ENCODE assay signal across 9 mouse cellular contexts in the genomic region with DNA sequence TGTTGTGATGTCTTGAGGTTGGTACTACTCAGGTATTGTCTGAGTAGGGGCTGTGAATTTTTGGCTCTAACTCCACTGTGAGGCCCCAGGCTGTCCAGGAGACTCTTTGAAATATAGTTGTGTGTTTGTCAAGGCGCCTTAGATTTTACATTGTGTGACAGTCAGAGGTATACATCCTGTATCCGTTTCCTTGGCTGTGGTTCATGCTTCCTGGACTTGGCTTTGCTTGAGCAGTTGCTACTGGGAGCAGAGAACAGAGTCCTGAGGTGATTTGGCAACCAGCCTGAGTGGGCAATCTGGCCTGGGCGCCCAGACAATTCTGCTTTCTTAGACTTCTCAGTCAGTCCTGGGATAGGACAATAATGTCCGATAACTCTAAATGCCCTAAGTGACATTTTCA. TPM values are rescaled to one million over a fixed set of nuclear protein-coding genes. Genes with fewer than 3 reads are reported as not detected.
A peak's percentile ranks its signal among the peaks of the same experiment; 100 is the strongest.
DNase-seq lines count a peak whose midpoint lies in the region; ATAC-seq lines count a peak whose summit lies in the region.
"Had no signal": no experiment of that assay in that cellular context is flagged by ENCODE, and none has a peak within 500 bp of the region (broad histone marks: within the 10 kb centered on the region; RNA-seq: fewer than 3 reads in every experiment).

No protein-coding gene starts in this region.

- no peaks in the 10 kb centered on the region for H3K27me3 ChIP-seq in hindbrain, embryonic 14.5 days (ENCODE audit: control insufficient read depth, insufficient read depth, low read length)
- no peaks in the 10 kb centered on the region for H3K27me3 ChIP-seq in hindbrain, embryonic 13.5 days
- no peaks in the 10 kb centered on the region for H3K27me3 ChIP-seq in heart, embryonic 16.5 days (ENCODE audit: control insufficient read depth, insufficient read depth, low read length)
- H3K27me3 ChIP-seq in liver, embryonic 13.5 days = no peaks in the 10 kb centered on the region

- no peak overlapping the region for H3K4me3 ChIP-seq in hindbrain, embryonic 14.5 days (replicated peaks; ENCODE audit: low read length)
- no peak overlapping the region for H3K4me3 ChIP-seq in hindbrain, embryonic 13.5 days
- H3K4me3 ChIP-seq in heart, embryonic 16.5 days (ENCODE audit: low read length) = no peak overlapping the region; the same call in 1 of the 2 replicates
- H3K4me3 ChIP-seq in liver, embryonic 13.5 days (replicated peaks) = no peak overlapping the region
- H3K4me3 ChIP-seq: erythroblast, embryonic 14.5 days had no signal

- no peak overlapping the region for H3K27ac ChIP-seq in hindbrain, embryonic 14.5 days
- H3K27ac ChIP-seq in hindbrain, embryonic 13.5 days = no peak overlapping the region
- H3K27ac ChIP-seq in heart, embryonic 16.5 days (ENCODE audit: low read length) = peak overlapping the region; percentile 61
- H3K27ac ChIP-seq in liver, embryonic 13.5 days = no peak overlapping the region

- H3K9me3 ChIP-seq in hindbrain, embryonic 14.5 days (ENCODE audit: control insufficient read depth, low read length) = no peaks in the 10 kb centered on the region
- no peaks in the 10 kb centered on the region for H3K9me3 ChIP-seq in hindbrain, embryonic 13.5 days
- no peaks in the 10 kb centered on the region for H3K9me3 ChIP-seq in heart, embryonic 16.5 days (replicated peaks; ENCODE audit: control insufficient read depth, low read length)
- no peaks in the 10 kb centered on the region for H3K9me3 ChIP-seq in liver, embryonic 13.5 days (replicated peaks)

- H3K4me1 ChIP-seq in hindbrain, embryonic 14.5 days (replicated peaks; ENCODE audit: control insufficient read depth, insufficient read depth, low read length) = peaks cover 33% of the 10 kb centered on the region
- peaks cover 56% of the 10 kb centered on the region for H3K4me1 ChIP-seq in hindbrain, embryonic 13.5 days (replicated peaks)
- H3K4me1 ChIP-seq in heart, embryonic 16.5 days (ENCODE audit: control insufficient read depth, insufficient read depth, low read length) = peaks cover 59% of the 10 kb centered on the region
- peaks cover 81% of the 10 kb centered on the region for H3K4me1 ChIP-seq in liver, embryonic 13.5 days (replicated peaks)

- no peak overlapping the region for H3K4me2 ChIP-seq in hindbrain, embryonic 14.5 days (replicated peaks)
- H3K4me2 ChIP-seq in hindbrain, embryonic 13.5 days = no peak overlapping the region
- peak overlapping the region; percentile 17; the same call in 1 of the 2 replicates for H3K4me2 ChIP-seq in heart, embryonic 16.5 days (ENCODE audit: low read depth, low read length)
- H3K4me2 ChIP-seq in liver, embryonic 13.5 days = peak overlapping the region; percentile 25

- no peak overlapping the region for H3K9ac ChIP-seq in hindbrain, embryonic 14.5 days
- H3K9ac ChIP-seq in hindbrain, embryonic 13.5 days = no peak overlapping the region; the same call in 1 of the 2 replicates
- H3K9ac ChIP-seq in heart, embryonic 16.5 days (ENCODE audit: low read length) = no peak overlapping the region
- H3K9ac ChIP-seq in liver, embryonic 13.5 days = peak overlapping the region; percentile 24; the same call in 1 of the 2 replicates

- H3K36me3 ChIP-seq in hindbrain, embryonic 14.5 days (replicated peaks; ENCODE audit: control insufficient read depth, insufficient read depth) = no peaks in the 10 kb centered on the region
- no peaks in the 10 kb centered on the region; the same call in 1 of the 2 replicates for H3K36me3 ChIP-seq in hindbrain, embryonic 13.5 days
- H3K36me3 ChIP-seq in heart, embryonic 16.5 days (ENCODE audit: control insufficient read depth, insufficient read depth) = no peaks in the 10 kb centered on the region
- peaks cover 19% of the 10 kb centered on the region for H3K36me3 ChIP-seq in liver, embryonic 13.5 days

- 62% methylated on average over 4 of the region's 4 CpGs for WGBS in hindbrain, embryonic 14.5 days
- WGBS in hindbrain, embryonic 13.5 days = 58% methylated on average over 4 of the region's 4 CpGs
- WGBS in heart, embryonic 16.5 days = 39% methylated on average over 4 of the region's 4 CpGs
- WGBS in liver, embryonic 13.5 days (ENCODE audit: insufficient replicate concordance) = 38% methylated on average over 4 of the region's 4 CpGs

- no peak for ATAC-seq in hindbrain, embryonic 14.5 days (ENCODE audit: low FRiP score)
- ATAC-seq in hindbrain, embryonic 13.5 days (ENCODE audit: low FRiP score) = no peak
- no peak for ATAC-seq in heart, embryonic 16.5 days (replicated peaks; ENCODE audit: extremely low read depth, insufficient read depth, low FRiP score)
- ATAC-seq in liver, embryonic 13.5 days (ENCODE audit: low read depth) = no peak

- peak; percentile 40 for DNase-seq in hindbrain, embryonic 14.5 days (ENCODE audit: low spot score)
- DNase-seq in adrenal gland, postnatal 36 days = peak; percentile 15 to 49
- no peak for DNase-seq in liver, embryonic 13.5 days
- DNase-seq in layer of hippocampus, postnatal 25 days (ENCODE audit: extremely low spot score in 1 of 2, low spot score in 1 of 2) = no peak
- DNase-seq in right cerebral cortex, adult 2 months (ENCODE audit: low spot score in 2 of 2) = no peak
- DNase-seq in layer of hippocampus, adult 18-20 months (ENCODE audit: low spot score in 2 of 2) = no peak

RNA-seq across cellular contexts. Expression of a gene that starts 5.3 kb away (rescaled TPM):
- polyA plus RNA-seq in hindbrain, embryonic 14.5 days (2014; fragmentation: Nextera tagmentation; extraction: Ambion mirVana) = 53.3 and 62.7 TPM in 2 replicates
- 61.1 and 63.5 TPM in 2 replicates for polyA plus RNA-seq in hindbrain, embryonic 13.5 days (2015; fragmentation: Nextera tagmentation; extraction: Ambion mirVana)
- 100 to 1,000 TPM in 1 of 2 experiments, 10 to 100 TPM in 1; 92.1 to 101 TPM for total RNA-seq in adrenal gland, postnatal 36 days (2021)
- 43.8 and 44.7 TPM in 2 replicates for polyA plus RNA-seq in heart, embryonic 16.5 days (2015; fragmentation: Nextera tagmentation; extraction: Ambion mirVana)
- 39.0 and 39.3 TPM in 2 replicates for polyA plus RNA-seq in liver, embryonic 13.5 days (2015; fragmentation: Nextera tagmentation; extraction: Ambion mirVana)
- total RNA-seq in layer of hippocampus, postnatal 25 days (2021) = 100 to 1,000 TPM in 1 of 2 experiments, 10 to 100 TPM in 1; 76.1 to 101 TPM
- 10 to 100 TPM; 84.8 to 88.2 TPM for total RNA-seq in layer of hippocampus, adult 18-20 months (2021)

RNA-seq across cellular contexts. Expression of a gene that starts 34.9 kb away (rescaled TPM):
- polyA plus RNA-seq in hindbrain, embryonic 14.5 days (2014; fragmentation: Nextera tagmentation; extraction: Ambion mirVana) = 0.95 and 1.1 TPM in 2 replicates
- 0.36 and 0.40 TPM in 2 replicates for polyA plus RNA-seq in hindbrain, embryonic 13.5 days (2015; fragmentation: Nextera tagmentation; extraction: Ambion mirVana)
- under 1 TPM in 1 of 2 experiments, not detected in 1; 0.43 TPM for total RNA-seq in adrenal gland, postnatal 36 days (2021)
- 0.26 and 0.37 TPM in 2 replicates for polyA plus RNA-seq in heart, embryonic 16.5 days (2015; fragmentation: Nextera tagmentation; extraction: Ambion mirVana)
- polyA plus RNA-seq in liver, embryonic 13.5 days (2015; fragmentation: Nextera tagmentation; extraction: Ambion mirVana) = 1.6 and 1.8 TPM in 2 replicates
- 1 to 10 TPM; 6.7 to 8.0 TPM for total RNA-seq in layer of hippocampus, postnatal 25 days (2021)
- 1 to 10 TPM; 7.1 to 7.9 TPM for total RNA-seq in layer of hippocampus, adult 18-20 months (2021)

Comparison
In these comparisons a context has a peak if more than half of its experiments do, and no peak if none do; other contexts are left out.
1. DNase-seq: peak in hindbrain, embryonic 14.5 days (single experiment) and adrenal gland, postnatal 36 days (2 of 2); none in liver, embryonic 13.5 days (single experiment), layer of hippocampus, postnatal 25 days (0 of 2), right cerebral cortex, adult 2 months (0 of 2) and layer of hippocampus, adult 18-20 months (0 of 2).
2. H3K4me2 ChIP-seq: peak in heart, embryonic 16.5 days (single experiment) and liver, embryonic 13.5 days (single experiment); none in hindbrain, embryonic 14.5 days (single experiment) and hindbrain, embryonic 13.5 days (single experiment).